Mouse (Mus musculus): Measurements from ENCODE around the gene Mical2.

DNA sequence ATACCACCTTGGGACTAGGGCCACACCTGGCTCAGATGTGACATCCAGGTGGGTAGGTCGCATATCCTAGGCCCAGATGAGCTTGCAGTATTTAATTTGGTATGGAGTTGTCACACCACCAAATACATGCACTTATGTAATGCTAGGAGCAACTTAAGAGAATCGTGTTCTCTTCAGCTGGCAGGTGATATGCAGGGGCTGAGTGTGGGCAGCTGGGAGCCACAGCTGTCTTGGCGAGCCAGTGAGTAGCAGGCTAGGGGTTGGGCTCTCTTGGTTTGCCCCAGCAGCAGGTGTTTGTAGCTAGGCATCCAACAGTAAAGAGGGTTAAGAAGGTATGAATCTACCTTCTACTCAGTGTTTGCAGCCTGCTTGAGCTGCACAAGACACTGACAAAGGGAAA is 49.4 kb downstream of the Mical2 start:
- TF ChIP-seq CTCF (IDR thresholded peaks at IDR 0.05; ENCODE audit: extremely low read depth, insufficient read length, insufficient replicate concordance, low read depth, low read length) (no peak), POLR2A (IDR thresholded peaks at IDR 0.05; ENCODE audit: low read depth, low read length) (no peak)
